Mouse (Mus musculus): ENCODE data around the gene Pex6. TPM values are rescaled to one million over a fixed set of nuclear protein-coding genes. Genes with fewer than 3 reads are reported as not detected.
"Not testable (repeated sequence)": the region's sequence is repeated elsewhere in the genome, so short reads cannot be mapped to it uniquely, and the experiment has no call there.

Gene Pex6
- polyA plus RNA-seq, 2 experiments from 2014 or later = 2.9 to 4.0 TPM

DNA sequence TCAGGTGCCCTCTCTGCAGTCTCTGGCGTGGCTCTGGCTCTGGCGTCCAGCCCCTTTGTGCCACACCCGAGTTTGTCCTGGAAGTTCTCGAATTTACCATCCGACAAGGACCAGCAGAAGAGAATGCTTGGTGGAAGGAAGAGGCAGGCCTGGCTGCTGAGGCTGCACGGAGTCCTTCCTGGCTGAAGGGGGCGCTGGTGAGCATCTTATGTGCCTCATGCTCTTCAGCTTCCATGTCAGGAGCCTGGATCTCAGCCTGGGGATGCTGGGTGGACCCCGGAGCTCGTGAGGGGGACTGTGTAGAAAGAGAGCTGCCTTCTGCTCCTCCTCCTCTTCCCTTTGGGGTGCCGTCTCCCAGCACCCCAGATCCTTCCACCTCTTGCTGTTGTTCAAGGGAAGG is 24.9 kb downstream of the Pex6 start:
- ATAC-seq = no peak

GRCm38 (mm10) chr17:46741305-46741704 is 30.0 kb downstream of the Pex6 start:
- ATAC-seq = no peak

GRCm38 (mm10) chr17:46742986-46743385 is 31.7 kb downstream of the Pex6 start:
- ATAC-seq = no peak

DNA sequence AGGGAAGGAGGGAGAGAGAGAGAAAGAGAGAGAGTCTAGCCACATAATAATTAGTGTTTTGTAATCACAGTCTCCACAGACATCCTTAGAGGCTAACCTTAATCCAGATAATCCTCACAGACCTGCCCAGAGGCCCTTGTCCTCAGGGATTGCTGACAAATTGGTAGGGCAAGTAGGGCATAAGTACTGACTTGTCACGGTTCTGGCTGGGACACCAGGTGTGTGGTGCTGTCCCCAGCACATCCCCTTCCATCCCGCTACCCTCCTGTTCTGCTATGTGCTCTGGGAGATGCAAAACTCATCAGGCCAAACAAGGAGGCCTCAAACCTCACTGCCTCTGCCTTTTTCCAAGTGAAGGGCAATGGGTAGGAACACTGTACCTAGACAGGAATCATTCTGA is 34.2 kb downstream of the Pex6 start:
- no peak for ATAC-seq

DNA sequence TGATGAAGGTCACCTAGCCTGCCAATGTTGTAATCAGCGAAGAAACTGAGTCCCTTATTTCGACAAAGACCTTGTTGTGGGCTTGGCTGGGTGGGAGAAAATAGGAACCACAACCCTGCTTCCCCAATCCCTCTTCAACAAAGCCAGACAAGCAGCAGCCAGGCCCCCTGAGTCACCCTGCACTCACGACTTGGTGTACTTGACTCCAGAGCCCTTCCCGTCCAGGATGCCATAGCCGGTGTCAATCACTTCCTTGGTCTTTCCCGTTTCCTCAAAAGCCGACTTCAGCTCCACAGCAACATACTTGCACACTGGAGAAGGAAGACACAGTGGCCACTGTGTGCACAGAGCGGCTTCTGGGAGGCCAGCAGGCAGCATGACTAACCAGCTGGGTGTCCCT is 36.0 kb downstream of the Pex6 start:
- no peak for ATAC-seq

GRCm38 (mm10) chr17:46747806-46748205 is 36.5 kb downstream of the Pex6 start:
- ATAC-seq = no peak

DNA sequence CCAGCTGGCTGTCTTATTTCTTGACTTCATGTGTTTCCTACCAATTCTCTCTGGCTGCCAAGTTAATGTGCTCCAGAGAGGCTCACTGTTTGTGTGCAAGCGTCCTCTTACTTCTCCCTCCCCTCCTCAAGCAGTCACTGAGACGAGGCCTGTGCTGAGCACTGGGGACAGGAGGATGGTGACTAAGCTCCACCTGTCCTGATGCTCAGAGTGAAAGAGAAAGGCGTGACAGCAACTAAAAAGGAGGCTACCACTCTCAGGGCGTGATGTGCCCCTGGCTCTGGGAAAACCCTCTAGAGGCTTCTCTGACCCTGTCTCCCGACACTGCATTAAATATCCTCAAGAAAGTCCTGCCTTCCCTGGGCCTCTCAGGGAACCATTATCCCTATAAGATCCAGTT is 38.0 kb downstream of the Pex6 start:
- no peak for ATAC-seq

DNA sequence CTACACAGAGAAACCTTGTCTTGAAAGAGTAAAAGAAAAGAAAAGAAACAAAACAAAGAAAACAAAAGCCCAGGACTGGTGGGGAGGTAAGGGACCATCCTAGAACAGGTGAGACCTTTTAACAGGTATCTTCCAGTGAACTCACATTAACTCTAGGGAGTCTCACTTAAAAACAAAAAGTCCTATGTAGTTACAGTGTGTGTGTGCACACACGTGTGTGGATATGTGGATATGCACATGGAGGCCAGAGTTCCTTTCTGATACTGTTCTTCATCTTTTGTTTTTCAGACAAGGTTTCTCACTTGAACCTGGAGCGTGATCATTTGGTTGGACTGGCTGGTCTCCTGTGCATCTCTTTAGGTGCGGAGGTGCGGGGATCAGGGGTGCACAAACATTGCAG is 39.3 kb downstream of the Pex6 start:
- ATAC-seq = no peak

DNA sequence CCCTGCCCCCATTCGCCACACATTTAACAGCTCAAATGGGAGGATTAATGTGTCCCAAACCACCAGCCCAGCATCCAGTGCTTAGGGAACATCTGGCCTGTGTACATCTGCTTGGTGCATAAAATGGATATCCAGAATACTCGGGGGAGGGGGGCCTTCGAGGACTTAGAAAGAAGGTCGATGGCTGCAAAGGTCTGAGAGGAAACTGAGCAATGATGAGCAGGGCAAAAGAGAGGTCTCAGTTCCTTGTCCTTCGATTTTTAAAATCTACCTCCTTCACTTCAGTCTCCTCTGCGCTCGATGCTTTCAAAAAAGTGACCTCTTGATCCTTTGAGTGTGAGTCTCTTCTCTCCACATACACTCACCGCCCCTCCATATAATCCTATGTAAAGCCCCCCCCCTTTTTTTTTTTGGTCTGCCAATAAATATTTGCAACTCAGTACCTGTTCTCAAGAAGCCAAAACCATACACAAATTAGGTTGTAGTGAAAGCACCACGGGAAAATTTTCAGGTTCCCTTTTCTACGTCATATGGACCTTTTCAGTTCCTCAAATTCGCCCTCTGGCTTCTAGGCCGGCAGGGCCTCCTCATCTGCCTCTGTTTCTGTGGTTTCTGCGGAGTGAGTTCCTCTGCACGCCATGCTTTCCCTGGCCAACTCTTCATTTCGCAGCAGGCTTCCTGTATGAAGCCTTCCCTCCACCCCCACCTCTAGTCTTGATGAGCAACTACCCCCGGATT is 40.0 kb downstream of the Pex6 start:
- peak; percentile 15 for ATAC-seq

GRCm38 (mm10) chr17:46751794-46752556 is 40.7 kb downstream of the Pex6 start, which contains the start of gene Cnpy3:
TSS of gene Cnpy3 (minus strand) at chr17:46752214.
- peak; percentile 95 for ATAC-seq

DNA sequence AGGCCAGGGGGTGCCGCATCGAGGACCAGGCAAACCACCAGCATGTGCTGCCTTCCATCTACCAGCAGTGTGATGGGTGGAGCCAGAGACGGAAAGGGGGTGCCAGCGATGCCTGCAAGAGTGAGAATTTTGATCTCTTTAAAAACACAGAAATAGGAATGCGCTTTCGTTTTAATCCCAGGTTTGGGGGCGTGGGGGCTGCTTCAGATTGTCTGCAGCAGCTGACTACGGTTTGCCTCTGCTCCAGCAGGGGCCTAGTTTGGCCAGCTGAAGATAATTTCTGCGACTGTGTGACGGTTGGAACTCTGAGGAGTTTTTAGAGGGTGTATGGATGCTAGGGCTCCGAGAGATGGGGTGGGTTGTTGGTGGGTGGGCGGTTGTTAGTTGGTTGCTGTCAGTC is 47.5 kb downstream of the Pex6 start:
- ATAC-seq = no peak

- no peak for ATAC-seq
These were observed 52.3 kb downstream of the Pex6 start, which contains the start of gene Ptcra for GRCm38 (mm10) chr17:46763544-46763943. TSS of gene Ptcra (minus strand) at chr17:46763712.

GRCm38 (mm10) chr17:46764916-46765315 is 53.7 kb downstream of the Pex6 start:
- ATAC-seq = not testable (repeated sequence)

GRCm38 (mm10) chr17:46767868-46768267 is 56.6 kb downstream of the Pex6 start:
- ATAC-seq = no peak

- no peak for ATAC-seq
These were observed 59.3 kb downstream of the Pex6 start for GRCm38 (mm10) chr17:46770546-46770945.

GRCm38 (mm10) chr17:46771025-46771424 is 59.8 kb downstream of the Pex6 start:
- no peak for ATAC-seq

GRCm38 (mm10) chr17:46771616-46772015 is 60.4 kb downstream of the Pex6 start:
- no peak for ATAC-seq

DNA sequence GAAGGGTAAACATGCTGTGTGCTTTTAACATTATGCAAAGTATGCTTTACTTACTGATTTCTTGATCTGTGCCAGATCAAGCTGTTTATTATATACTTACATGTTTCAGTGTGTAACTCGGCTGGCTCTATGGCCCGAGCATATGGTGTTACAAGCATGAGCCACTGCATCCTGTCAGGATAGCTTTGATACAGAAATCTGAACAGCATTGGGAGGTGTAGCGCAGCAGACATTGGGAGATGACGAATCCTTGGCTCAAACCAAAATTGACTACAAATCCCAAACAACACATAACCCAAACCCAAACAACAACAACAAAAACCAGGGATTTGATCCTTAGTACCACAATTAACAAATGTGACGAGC is 60.8 kb downstream of the Pex6 start:
- ATAC-seq = peak; percentile 15

DNA sequence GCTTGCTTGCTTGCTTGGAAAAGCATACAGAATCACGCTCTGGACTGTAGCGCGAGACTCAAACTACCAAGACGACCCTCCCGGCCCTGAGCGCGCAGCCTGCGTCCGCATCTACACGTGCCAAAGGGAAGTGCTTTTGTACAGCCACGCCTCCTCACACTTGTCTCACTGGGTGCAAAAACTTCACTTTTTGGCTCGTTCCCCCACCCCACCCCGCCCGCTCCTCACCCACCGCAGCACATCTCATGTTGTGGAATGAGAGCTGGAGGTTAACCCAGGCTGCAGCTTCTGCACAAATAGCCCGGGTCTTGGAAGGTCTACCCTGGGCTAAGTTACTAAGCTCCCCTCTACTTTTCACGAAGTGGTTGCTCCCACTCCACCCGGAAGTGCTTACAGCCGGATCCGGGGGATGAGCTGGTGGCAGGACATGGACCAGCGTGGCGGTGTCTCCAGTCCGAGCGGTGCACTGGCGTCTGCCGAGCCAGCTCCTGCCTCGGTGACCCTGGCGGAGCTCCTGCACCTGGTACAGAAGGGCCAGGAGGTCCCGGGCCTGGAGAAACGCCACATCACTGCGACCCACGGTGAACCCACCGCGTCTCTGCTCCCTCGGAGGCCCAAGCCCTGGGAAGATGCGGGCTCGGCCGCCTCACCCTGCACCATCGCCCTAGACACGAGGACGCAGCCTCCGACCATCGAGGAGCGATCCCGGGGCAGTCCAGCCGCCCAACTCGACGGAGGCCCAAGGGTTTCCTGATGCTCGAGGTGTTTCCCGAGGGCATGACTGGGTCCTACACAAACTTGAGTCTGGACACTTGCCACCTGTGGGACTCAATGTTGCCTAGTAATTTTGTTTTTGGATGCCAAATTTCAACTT is 61.4 kb downstream of the Pex6 start, which contains the start of gene 2310039H08Rik:
2310039H08Rik (plus strand) TSS at position 232 of the 874 bp plus-strand sequence.
- peak; percentile 80 for ATAC-seq

GRCm38 (mm10) chr17:46773278-46774130 is 62.2 kb downstream of the Pex6 start:
- peak; percentile 12 for ATAC-seq

DNA sequence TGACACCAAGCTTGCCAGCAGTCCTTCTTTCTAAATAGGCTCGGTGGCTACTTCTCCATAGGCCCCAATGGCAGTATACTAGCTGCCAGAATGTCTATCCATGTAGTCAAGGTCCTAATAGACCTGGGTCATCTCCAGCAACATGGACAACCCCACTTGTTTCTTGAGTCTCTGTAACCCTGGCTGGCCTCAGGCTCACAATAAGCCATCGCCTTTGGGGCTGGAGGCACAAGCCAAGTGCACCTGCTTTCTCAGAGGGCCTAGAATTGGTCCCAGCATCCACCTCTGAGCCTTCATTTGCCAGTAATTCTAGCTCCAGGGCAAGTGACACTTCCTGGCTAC is 62.8 kb downstream of the Pex6 start:
- ATAC-seq = no peak

DNA sequence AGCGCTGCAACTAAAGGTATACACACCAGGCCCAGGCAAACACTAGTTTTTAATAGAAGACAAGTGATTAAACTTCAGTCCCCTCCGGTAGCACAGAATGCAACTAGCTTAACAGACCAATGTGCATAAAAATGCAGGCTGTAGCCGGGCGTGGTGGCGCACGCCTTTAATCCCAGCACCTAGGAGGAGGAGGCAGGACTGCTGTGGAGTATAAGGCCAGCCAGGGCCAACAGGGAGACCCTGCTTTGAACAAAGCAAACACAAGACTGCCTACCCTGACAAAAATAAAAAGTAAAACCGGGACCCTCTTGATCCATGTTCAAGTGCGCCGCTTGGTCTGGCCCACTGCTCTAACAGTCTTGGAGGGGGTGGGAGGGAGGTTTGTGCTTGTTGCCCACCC is 63.8 kb downstream of the Pex6 start:
- ATAC-seq = no peak

All from activated CD4-positive, CD25-positive, alpha-beta regulatory T cell, adult 4 months (primary cell).